Mouse (Mus musculus): ENCODE data around the gene Prkce. TPM values are rescaled to one million over a fixed set of nuclear protein-coding genes. Genes with fewer than 3 reads are reported as not detected.

Gene Prkce
- polyA plus RNA-seq, 1 experiment from 2014 or later, result 4.4 TPM

DNA sequence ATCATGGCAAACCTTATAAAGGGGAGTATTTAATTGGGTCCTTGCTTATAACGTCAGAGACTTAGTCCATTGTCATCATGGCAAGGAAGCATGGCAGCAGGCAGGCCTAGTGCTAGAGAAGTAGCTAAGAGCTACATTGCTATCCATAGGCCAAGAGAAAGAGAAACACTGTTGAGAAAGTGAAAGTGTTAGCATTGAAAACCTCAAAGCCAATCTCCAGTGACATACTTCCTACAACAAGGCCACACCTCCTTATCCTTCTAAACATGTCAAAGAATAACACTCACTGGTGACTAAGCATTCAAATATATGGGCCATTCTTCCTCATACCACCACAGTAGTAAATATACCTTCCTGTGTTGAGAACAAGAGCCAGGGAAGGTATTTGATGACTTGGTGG is 20.2 kb downstream of the Prkce start:
- no peaks in the 10 kb centered on the region for H3K9me3 ChIP-seq
- no peaks in the 10 kb centered on the region for H3K27me3 ChIP-seq (ENCODE audit: insufficient read depth, poor library complexity, severe bottlenecking)
- 91% methylated on average over 1 of the region's 1 CpGs for WGBS

DNA sequence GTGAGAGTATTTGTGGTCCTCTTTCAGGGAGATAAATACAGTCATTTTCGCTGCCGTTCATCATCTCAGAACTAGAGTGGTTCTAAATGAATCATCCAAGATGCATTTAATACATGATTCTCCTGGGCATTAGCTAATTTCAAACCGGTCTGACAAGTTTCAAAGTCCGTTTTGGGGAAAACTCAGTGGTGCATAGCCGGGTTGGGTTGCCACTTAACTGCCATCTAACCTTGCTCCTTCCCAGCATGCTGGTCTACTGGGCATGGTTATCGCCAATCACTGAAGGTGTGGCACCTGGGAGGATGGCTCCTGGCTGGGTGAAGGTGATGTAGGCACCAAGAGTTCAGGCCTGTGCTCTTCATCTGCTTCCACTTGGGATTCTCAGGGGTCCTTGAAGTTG is 26.4 kb downstream of the Prkce start:
- no peaks in the 10 kb centered on the region for H3K36me3 ChIP-seq
- 88% methylated on average over 6 of the region's 6 CpGs for WGBS

More for the DNA sequence above, 20.2 kb downstream of the Prkce start:
- Histone ChIP-seq H3K36me3 (no peaks in the 10 kb centered on the region), H3K27ac (no peak overlapping the region), H3K4me1 (replicated peaks) (peaks cover 19% of the 10 kb centered on the region), H3K4me3 (no peak overlapping the region)
- DNase-seq (ENCODE audit: low spot score), result no peak

GRCm38 (mm10) chr17:86194921-86195320 is 27.3 kb downstream of the Prkce start:
- H3K36me3 ChIP-seq, result no peaks in the 10 kb centered on the region
- WGBS, result 83% methylated on average over 8 of the region's 8 CpGs
- no peak overlapping the region for H3K27ac ChIP-seq
- H3K27me3 ChIP-seq (ENCODE audit: insufficient read depth, poor library complexity, severe bottlenecking), result no peaks in the 10 kb centered on the region
- H3K4me1 ChIP-seq (replicated peaks), result peaks cover 3% of the 10 kb centered on the region
- H3K4me3 ChIP-seq, result no peak overlapping the region
- DNase-seq (ENCODE audit: low spot score), result no peak
- no peaks in the 10 kb centered on the region for H3K9me3 ChIP-seq

More for the DNA sequence above, 26.4 kb downstream of the Prkce start:
- no peaks in the 10 kb centered on the region for H3K27me3 ChIP-seq (ENCODE audit: insufficient read depth, poor library complexity, severe bottlenecking)
- H3K27ac ChIP-seq, result no peak overlapping the region
- H3K4me3 ChIP-seq, result no peak overlapping the region
- no peak for DNase-seq (ENCODE audit: low spot score)
- no peaks in the 10 kb centered on the region for H3K9me3 ChIP-seq
- peaks cover 3% of the 10 kb centered on the region for H3K4me1 ChIP-seq (replicated peaks)

- Histone ChIP-seq H3K4me3 (no peak overlapping the region), H3K9me3 (no peaks in the 10 kb centered on the region), H3K27ac (no peak overlapping the region), H3K4me1 (replicated peaks) (peaks cover 8% of the 10 kb centered on the region), H3K36me3 (no peaks in the 10 kb centered on the region), H3K27me3 (ENCODE audit: insufficient read depth, poor library complexity, severe bottlenecking) (no peaks in the 10 kb centered on the region)
- 93% methylated on average over 16 of the region's 16 CpGs for WGBS
- no peak for DNase-seq (ENCODE audit: low spot score)
Observed at GRCm38 (mm10) chr17:86198496-86199465, 31.2 kb downstream of the Prkce start.

DNA sequence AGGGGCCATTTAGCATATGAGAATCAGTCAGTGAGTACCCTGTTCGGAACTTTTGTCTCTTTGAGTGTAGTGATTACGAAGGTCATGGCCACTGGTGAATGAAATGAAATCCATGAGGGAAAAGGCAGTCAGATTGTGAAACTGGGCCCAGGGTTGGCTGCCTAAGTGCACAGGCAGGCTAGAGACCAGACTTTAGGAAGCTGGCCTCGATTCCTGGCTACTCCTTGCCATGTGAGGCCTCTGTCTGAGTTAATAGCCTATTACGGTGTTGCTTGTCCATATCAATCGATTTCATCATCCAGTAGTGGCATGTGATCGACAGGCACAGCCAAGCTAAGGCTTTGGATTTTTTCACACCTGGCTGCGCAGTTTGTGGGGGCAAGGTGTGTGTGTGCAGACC is 34.4 kb downstream of the Prkce start:
- Histone ChIP-seq H3K4me3 (no peak overlapping the region), H3K9me3 (no peaks in the 10 kb centered on the region), H3K36me3 (no peaks in the 10 kb centered on the region), H3K4me1 (replicated peaks) (peaks cover 14% of the 10 kb centered on the region; the same call in 1 of the 2 replicates), H3K27me3 (ENCODE audit: insufficient read depth, poor library complexity, severe bottlenecking) (no peaks in the 10 kb centered on the region), H3K27ac (no peak overlapping the region)
- WGBS, result 89% methylated on average over 7 of the region's 7 CpGs
- DNase-seq (ENCODE audit: low spot score), result no peak

GRCm38 (mm10) chr17:86202972-86203371 is 35.4 kb downstream of the Prkce start:
- WGBS, result 90% methylated on average over 6 of the region's 6 CpGs

DNA sequence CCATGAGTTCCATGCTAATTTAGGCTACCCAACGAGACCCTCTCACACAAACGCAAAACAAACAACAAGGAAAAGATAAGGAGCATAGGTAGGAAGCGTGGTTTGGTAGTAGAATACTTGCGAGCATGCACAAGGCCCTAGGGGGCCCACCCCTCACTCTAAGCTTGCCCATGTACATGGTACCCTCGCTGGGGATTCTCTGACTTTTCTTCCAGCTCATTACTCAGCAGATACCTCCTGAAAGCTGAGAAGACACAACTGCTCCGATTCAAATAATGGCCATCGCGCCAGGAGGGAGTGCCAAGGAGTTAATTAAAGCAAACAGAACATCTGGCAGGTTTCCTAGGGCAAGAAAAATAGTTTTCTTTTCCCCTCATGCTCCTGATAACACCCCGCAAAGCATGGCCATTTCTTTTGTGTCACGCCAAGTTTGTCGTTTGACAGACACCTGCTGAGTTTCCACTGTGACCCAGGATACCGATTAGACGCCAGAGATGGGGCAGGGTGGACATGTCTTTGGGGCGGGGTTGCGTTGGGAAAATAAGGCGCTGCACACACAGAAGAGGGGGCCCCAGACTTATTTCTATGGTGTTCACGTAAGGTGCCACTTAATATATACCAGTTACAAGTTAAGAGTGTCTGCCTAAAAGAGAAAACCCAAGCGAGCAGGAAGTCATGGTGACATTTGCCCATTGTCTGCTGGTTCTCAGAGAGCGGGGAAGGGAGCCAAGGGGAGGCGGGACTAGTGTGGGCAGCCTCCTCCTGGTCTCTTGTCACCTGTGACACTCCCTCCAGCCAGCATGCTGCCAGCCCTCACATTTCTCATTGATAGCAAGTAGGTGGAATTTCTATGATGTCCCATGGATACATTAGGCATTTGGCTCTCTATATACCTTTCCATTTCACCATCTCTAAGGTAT is 36.2 kb downstream of the Prkce start:
- Histone ChIP-seq H3K36me3 (no peaks in the 10 kb centered on the region), H3K27me3 (ENCODE audit: insufficient read depth, poor library complexity, severe bottlenecking) (no peaks in the 10 kb centered on the region), H3K4me3 (no peak overlapping the region), H3K9me3 (no peaks in the 10 kb centered on the region), H3K4me1 (replicated peaks) (peaks cover 14% of the 10 kb centered on the region; the same call in 1 of the 2 replicates), H3K27ac (no peak overlapping the region)
- 65% methylated on average over 20 of the region's 20 CpGs for WGBS
- no peak for DNase-seq (ENCODE audit: low spot score)

More at GRCm38 (mm10) chr17:86202972-86203371, 35.4 kb downstream of the Prkce start:
- Histone ChIP-seq H3K4me1 (replicated peaks) (peaks cover 14% of the 10 kb centered on the region; the same call in 1 of the 2 replicates), H3K27me3 (ENCODE audit: insufficient read depth, poor library complexity, severe bottlenecking) (no peaks in the 10 kb centered on the region), H3K27ac (no peak overlapping the region), H3K36me3 (no peaks in the 10 kb centered on the region), H3K4me3 (no peak overlapping the region), H3K9me3 (no peaks in the 10 kb centered on the region)
- no peak for DNase-seq (ENCODE audit: low spot score)

DNA sequence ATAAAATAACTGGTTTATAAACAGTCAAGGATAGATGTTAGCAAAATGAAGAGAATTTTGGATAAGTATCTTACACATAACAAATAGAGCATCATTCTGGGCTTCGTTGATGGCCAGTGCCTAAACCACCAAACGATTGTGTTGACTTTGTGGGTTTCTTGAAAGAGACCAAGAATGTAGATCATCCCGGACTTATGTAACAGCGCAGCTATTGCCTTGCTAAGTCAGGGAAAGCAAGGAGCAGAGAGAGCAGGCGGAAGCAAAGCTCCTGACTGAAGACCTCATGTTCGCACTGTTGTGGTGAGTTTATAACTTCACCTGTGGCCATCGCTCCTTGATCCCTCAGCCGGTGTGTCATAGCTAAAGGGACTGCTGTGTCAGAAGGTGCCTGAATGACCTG is 38.7 kb downstream of the Prkce start:
- Histone ChIP-seq H3K36me3 (no peaks in the 10 kb centered on the region), H3K4me3 (no peak overlapping the region), H3K27ac (no peak overlapping the region), H3K27me3 (ENCODE audit: insufficient read depth, poor library complexity, severe bottlenecking) (no peaks in the 10 kb centered on the region), H3K4me1 (replicated peaks) (peaks cover 14% of the 10 kb centered on the region; the same call in 1 of the 2 replicates), H3K9me3 (no peaks in the 10 kb centered on the region)
- 93% methylated on average over 8 of the region's 8 CpGs for WGBS
- DNase-seq (ENCODE audit: low spot score), result no peak

GRCm38 (mm10) chr17:86208057-86208820 is 40.7 kb downstream of the Prkce start:
- no peak for DNase-seq (ENCODE audit: low spot score)
- Histone ChIP-seq H3K4me1 (replicated peaks) (peaks cover 14% of the 10 kb centered on the region; the same call in 1 of the 2 replicates), H3K27ac (no peak overlapping the region), H3K4me3 (no peak overlapping the region), H3K27me3 (ENCODE audit: insufficient read depth, poor library complexity, severe bottlenecking) (no peaks in the 10 kb centered on the region), H3K9me3 (no peaks in the 10 kb centered on the region), H3K36me3 (no peaks in the 10 kb centered on the region)
- WGBS, result 91% methylated on average over 17 of the region's 17 CpGs

- H3K36me3 ChIP-seq, result no peaks in the 10 kb centered on the region
- H3K4me3 ChIP-seq, result no peak overlapping the region
- H3K27ac ChIP-seq, result no peak overlapping the region
- no peak for DNase-seq (ENCODE audit: low spot score)
- no peaks in the 10 kb centered on the region for H3K27me3 ChIP-seq (ENCODE audit: insufficient read depth, poor library complexity, severe bottlenecking)
- H3K9me3 ChIP-seq, result no peaks in the 10 kb centered on the region
- 92% methylated on average over 5 of the region's 5 CpGs for WGBS
- peaks cover 9% of the 10 kb centered on the region; the same call in 1 of the 2 replicates for H3K4me1 ChIP-seq (replicated peaks)
Observed at GRCm38 (mm10) chr17:86208821-86209186, 41.2 kb downstream of the Prkce start.

- DNase-seq (ENCODE audit: low spot score), result no peak
- no peak overlapping the region for H3K27ac ChIP-seq
- H3K9me3 ChIP-seq, result no peaks in the 10 kb centered on the region
- no peaks in the 10 kb centered on the region for H3K36me3 ChIP-seq
- H3K4me3 ChIP-seq, result no peak overlapping the region
- 90% methylated on average over 13 of the region's 13 CpGs for WGBS
- 0 out of 2 replicates have a peak, but pooled peaks cover 5% of the 10 kb centered on the region for H3K4me1 ChIP-seq (replicated peaks)
- H3K27me3 ChIP-seq (ENCODE audit: insufficient read depth, poor library complexity, severe bottlenecking), result no peaks in the 10 kb centered on the region
Observed at GRCm38 (mm10) chr17:86209680-86210251, 42.2 kb downstream of the Prkce start.

- 0 out of 2 replicates have a peak, but pooled peaks cover 3% of the 10 kb centered on the region for H3K4me1 ChIP-seq (replicated peaks)
- H3K27ac ChIP-seq, result no peak overlapping the region
- 91% methylated on average over 3 of the region's 3 CpGs for WGBS
- H3K27me3 ChIP-seq (ENCODE audit: insufficient read depth, poor library complexity, severe bottlenecking), result no peaks in the 10 kb centered on the region
- H3K9me3 ChIP-seq, result no peaks in the 10 kb centered on the region
- no peaks in the 10 kb centered on the region for H3K36me3 ChIP-seq
- DNase-seq (ENCODE audit: low spot score), result no peak
- H3K4me3 ChIP-seq, result no peak overlapping the region
Observed at GRCm38 (mm10) chr17:86212204-86212603, 44.6 kb downstream of the Prkce start.
